Mouse (Mus musculus): ENCODE measurements around the gene Disp3. TPM values are rescaled to one million over a fixed set of nuclear protein-coding genes. Genes with fewer than 3 reads are reported as not detected.

The Disp3 gene
- polyA plus RNA-seq, 1 experiment from 2014 or later: 15.6 TPM

DNA sequence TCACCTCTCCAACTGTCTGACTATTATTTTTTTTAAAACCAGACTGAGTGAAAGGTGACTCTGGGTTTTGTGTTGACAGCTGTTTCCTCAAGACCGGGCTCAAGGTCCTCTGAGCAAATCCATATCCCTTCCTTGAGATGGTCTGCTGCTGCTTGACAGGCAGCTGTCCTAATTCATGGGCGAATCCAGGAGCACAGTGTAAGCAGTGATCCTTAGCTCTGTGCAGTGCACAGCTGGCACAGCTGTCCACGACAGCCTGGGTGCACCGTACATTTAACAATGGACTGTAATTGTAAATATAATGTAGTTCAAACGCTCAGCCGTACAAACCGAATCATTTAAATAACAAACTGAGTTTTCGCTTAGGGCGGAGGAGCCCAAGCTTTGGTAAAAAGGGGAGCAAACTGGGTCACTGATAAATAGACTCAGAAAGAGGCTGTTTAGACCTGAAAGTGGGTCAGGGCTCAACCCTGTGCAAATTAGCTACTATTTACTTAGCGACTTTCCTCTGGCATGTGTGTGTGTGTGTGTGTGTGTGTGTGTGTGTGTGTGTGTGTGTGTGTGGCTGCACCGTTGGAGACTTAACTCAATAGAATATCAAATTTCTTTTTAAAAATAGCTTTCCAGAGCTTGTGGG is 72.4 kb downstream of the Disp3 start:
- Histone ChIP-seq H3K9ac (replicated peaks) (no peak overlapping the region), H3K27ac (replicated peaks) (no peak overlapping the region), H3K4me2 (no peak overlapping the region), H3K36me3 (no peaks in the 10 kb centered on the region), H3K9me3 (replicated peaks) (no peaks in the 10 kb centered on the region), H3K4me3 (replicated peaks) (no peak overlapping the region), H3K4me1 (peaks cover 21% of the 10 kb centered on the region), H3K27me3 (replicated peaks) (0 out of 2 replicates have a peak, but pooled peaks cover 3% of the 10 kb centered on the region)
- no peak for ATAC-seq (ENCODE audit: low FRiP score)
- 51% methylated on average over 11 of the region's 11 CpGs for WGBS

- no peak for ATAC-seq (ENCODE audit: low FRiP score)
- WGBS: 65% methylated on average over 5 of the region's 5 CpGs
- no peaks in the 10 kb centered on the region for H3K9me3 ChIP-seq (replicated peaks)
- H3K9ac ChIP-seq (replicated peaks): no peak overlapping the region
- peaks cover 21% of the 10 kb centered on the region for H3K4me1 ChIP-seq
- H3K36me3 ChIP-seq: no peaks in the 10 kb centered on the region
- H3K27me3 ChIP-seq (replicated peaks): 0 out of 2 replicates have a peak, but pooled peaks cover 3% of the 10 kb centered on the region
- no peak overlapping the region for H3K4me3 ChIP-seq (replicated peaks)
- no peak overlapping the region for H3K27ac ChIP-seq (replicated peaks)
- H3K4me2 ChIP-seq: no peak overlapping the region
Observed at GRCm38 (mm10) chr4:148214460-148215136, 73.2 kb downstream of the Disp3 start.

DNA sequence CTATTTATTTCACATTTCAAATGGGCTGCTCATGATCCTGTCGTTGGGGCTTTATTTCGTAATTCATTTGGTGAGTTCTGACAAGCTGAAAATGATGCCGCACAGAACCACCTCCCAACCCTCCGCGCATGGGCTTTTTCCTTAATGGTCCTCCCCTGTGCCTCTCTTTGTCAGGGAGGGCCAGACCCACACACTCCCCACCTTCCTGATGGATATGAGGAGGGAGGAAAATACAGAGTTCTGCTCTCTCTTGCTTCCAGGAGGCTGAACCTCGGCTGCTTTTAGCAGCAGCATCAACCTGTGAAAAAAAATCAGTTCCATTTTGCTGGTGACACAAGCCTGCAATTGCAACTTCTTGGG is 82.9 kb downstream of the Disp3 start:
- 33% methylated on average over 6 of the region's 6 CpGs for WGBS

GRCm38 (mm10) chr4:148204061-148204872 is 83.5 kb downstream of the Disp3 start:
- Histone ChIP-seq H3K36me3 (no peaks in the 10 kb centered on the region), H3K9ac (replicated peaks) (no peak overlapping the region), H3K4me2 (no peak overlapping the region), H3K9me3 (replicated peaks) (no peaks in the 10 kb centered on the region), H3K4me3 (replicated peaks) (no peak overlapping the region), H3K27me3 (replicated peaks) (no peaks in the 10 kb centered on the region), H3K4me1 (peaks cover 13% of the 10 kb centered on the region), H3K27ac (replicated peaks) (no peak overlapping the region)
- WGBS: 51% methylated on average over 15 of the region's 15 CpGs
- ATAC-seq (ENCODE audit: low FRiP score): no peak; the same call in 1 of the 2 replicates

More for the DNA sequence above, 82.9 kb downstream of the Disp3 start:
- H3K9ac ChIP-seq (replicated peaks): no peak overlapping the region
- 0 out of 2 replicates have a peak overlapping the region, but pooled peaks have one; percentile 33 for H3K27ac ChIP-seq (replicated peaks)
- H3K4me1 ChIP-seq: peaks cover 13% of the 10 kb centered on the region
- H3K27me3 ChIP-seq (replicated peaks): no peaks in the 10 kb centered on the region
- H3K9me3 ChIP-seq (replicated peaks): no peaks in the 10 kb centered on the region
- no peak for ATAC-seq (ENCODE audit: low FRiP score)
- H3K36me3 ChIP-seq: no peaks in the 10 kb centered on the region
- H3K4me2 ChIP-seq: no peak overlapping the region
- H3K4me3 ChIP-seq (replicated peaks): no peak overlapping the region

DNA sequence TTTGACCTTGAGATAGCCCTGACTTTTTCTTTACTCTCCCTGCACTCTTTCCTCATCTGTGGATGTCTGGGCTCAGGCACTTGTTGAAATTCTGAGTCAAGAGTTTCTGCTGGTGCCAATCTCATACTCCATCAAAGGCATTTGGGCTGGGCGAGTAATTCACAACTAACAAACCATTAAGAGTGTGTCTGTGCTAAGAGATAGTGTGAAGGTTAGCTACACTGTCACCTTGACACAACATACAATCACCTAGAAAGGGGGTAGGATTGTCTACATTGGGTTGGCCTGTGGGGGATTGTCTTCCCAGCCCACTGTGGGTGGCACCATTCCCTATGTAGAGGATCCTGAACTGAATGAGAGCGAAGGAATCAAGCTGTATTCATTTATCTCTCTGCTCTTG is 84.2 kb downstream of the Disp3 start:
- no peaks in the 10 kb centered on the region for H3K36me3 ChIP-seq
- 93% methylated on average over 2 of the region's 2 CpGs for WGBS
- no peak overlapping the region for H3K9ac ChIP-seq (replicated peaks)
- no peak overlapping the region for H3K4me2 ChIP-seq
- no peaks in the 10 kb centered on the region for H3K27me3 ChIP-seq (replicated peaks)
- H3K4me3 ChIP-seq (replicated peaks): no peak overlapping the region
- H3K9me3 ChIP-seq (replicated peaks): no peaks in the 10 kb centered on the region
- no peak for ATAC-seq (ENCODE audit: low FRiP score)
- peaks cover 19% of the 10 kb centered on the region for H3K4me1 ChIP-seq
- H3K27ac ChIP-seq (replicated peaks): no peak overlapping the region

- no peak overlapping the region for H3K4me3 ChIP-seq (replicated peaks)
- peaks cover 8% of the 10 kb centered on the region for H3K4me1 ChIP-seq
- H3K27me3 ChIP-seq (replicated peaks): peaks cover 4% of the 10 kb centered on the region; the same call in 1 of the 2 replicates
- no peak overlapping the region for H3K9ac ChIP-seq (replicated peaks)
- no peak for ATAC-seq (ENCODE audit: low FRiP score)
- no peak overlapping the region for H3K27ac ChIP-seq (replicated peaks)
- H3K36me3 ChIP-seq: no peaks in the 10 kb centered on the region
- 0 out of 2 replicates have a peak overlapping the region, but pooled peaks have one; percentile 5 for H3K4me2 ChIP-seq
- no peaks in the 10 kb centered on the region for H3K9me3 ChIP-seq (replicated peaks)
- 12% methylated on average over 10 of the region's 10 CpGs for WGBS
Observed at GRCm38 (mm10) chr4:148198721-148199120, 89.0 kb downstream of the Disp3 start.

DNA sequence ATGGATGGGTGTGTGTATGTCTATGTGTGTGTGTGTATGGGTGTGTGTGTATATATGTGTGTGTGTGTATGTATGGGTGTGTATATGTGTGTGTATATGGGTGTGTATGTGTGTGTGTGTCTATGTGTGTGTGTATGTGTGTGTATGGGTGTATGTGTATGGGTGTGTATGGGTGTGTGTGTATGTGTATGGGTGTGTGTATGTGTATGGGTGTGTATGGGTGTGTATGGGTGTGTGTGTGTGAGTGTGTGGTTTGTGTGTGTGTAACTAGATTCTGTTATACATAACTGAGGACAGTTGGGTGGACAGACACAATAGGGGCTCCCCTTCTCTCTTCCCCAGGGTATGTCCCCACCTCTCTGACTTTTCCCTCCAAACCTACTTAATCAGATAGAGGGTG is 93.4 kb downstream of the Disp3 start:
- H3K9ac ChIP-seq (replicated peaks): no peak overlapping the region
- H3K27me3 ChIP-seq (replicated peaks): peaks cover 9% of the 10 kb centered on the region
- no peaks in the 10 kb centered on the region for H3K9me3 ChIP-seq (replicated peaks)
- H3K4me1 ChIP-seq: peaks cover 16% of the 10 kb centered on the region
- no peak overlapping the region for H3K4me3 ChIP-seq (replicated peaks)
- no peak overlapping the region for H3K4me2 ChIP-seq
- no peak overlapping the region for H3K27ac ChIP-seq (replicated peaks)
- no peak for ATAC-seq (ENCODE audit: low FRiP score)
- no peaks in the 10 kb centered on the region for H3K36me3 ChIP-seq

- Histone ChIP-seq H3K4me2 (no peak overlapping the region), H3K9me3 (replicated peaks) (no peaks in the 10 kb centered on the region), H3K4me3 (replicated peaks) (no peak overlapping the region), H3K27ac (replicated peaks) (no peak overlapping the region), H3K36me3 (no peaks in the 10 kb centered on the region), H3K9ac (replicated peaks) (no peak overlapping the region), H3K4me1 (peaks cover 8% of the 10 kb centered on the region), H3K27me3 (replicated peaks) (peaks cover 9% of the 10 kb centered on the region)
- 36% methylated on average over 11 of the region's 11 CpGs for WGBS
- ATAC-seq (ENCODE audit: low FRiP score): peak; percentile 45; the same call in 1 of the 2 replicates
Observed at GRCm38 (mm10) chr4:148192707-148193245, 95.0 kb downstream of the Disp3 start.

Other genes with a start within 250 kb of the Disp3 start
- gene Clcn6, start 249.1 kb downstream of the Disp3 start, polyA plus RNA-seq (2015; fragmentation: Nextera tagmentation; extraction: Ambion mirVana): 28.0 and 29.0 TPM in 2 replicates
- gene Mthfr, start 248.9 kb downstream of the Disp3 start, polyA plus RNA-seq (2015; fragmentation: Nextera tagmentation; extraction: Ambion mirVana): 16.5 and 17.3 TPM in 2 replicates
- gene Agtrap, start 199.9 kb downstream of the Disp3 start, polyA plus RNA-seq (2015; fragmentation: Nextera tagmentation; extraction: Ambion mirVana): 5.2 and 10.4 TPM in 2 replicates
- gene Mad2l2, start 157.6 kb downstream of the Disp3 start, polyA plus RNA-seq (2015; fragmentation: Nextera tagmentation; extraction: Ambion mirVana): 99.2 and 99.9 TPM in 2 replicates
- 7.3 and 10.4 TPM in 2 replicates for gene Draxin, start 157.3 kb downstream of the Disp3 start, polyA plus RNA-seq (2015; fragmentation: Nextera tagmentation; extraction: Ambion mirVana)
- 20.6 and 21.9 TPM in 2 replicates for gene Fbxo6, start 135.8 kb downstream of the Disp3 start, polyA plus RNA-seq (2015; fragmentation: Nextera tagmentation; extraction: Ambion mirVana)
- 89.4 and 104 TPM in 2 replicates for gene Fbxo44, start 127.5 kb downstream of the Disp3 start, polyA plus RNA-seq (2015; fragmentation: Nextera tagmentation; extraction: Ambion mirVana)
- 17.2 and 19.0 TPM in 2 replicates for gene Fbxo2, start 127.3 kb downstream of the Disp3 start, polyA plus RNA-seq (2015; fragmentation: Nextera tagmentation; extraction: Ambion mirVana)
- 17.7 and 19.7 TPM in 2 replicates for gene Ubiad1, start 156.8 kb upstream of the Disp3 start, polyA plus RNA-seq (2015; fragmentation: Nextera tagmentation; extraction: Ambion mirVana)
- gene Mtor, start 160.6 kb upstream of the Disp3 start, polyA plus RNA-seq (2015; fragmentation: Nextera tagmentation; extraction: Ambion mirVana): 17.7 and 21.4 TPM in 2 replicates
- 0.36 and 0.61 TPM in 2 replicates for gene Angptl7, start 212.5 kb upstream of the Disp3 start, polyA plus RNA-seq (2015; fragmentation: Nextera tagmentation; extraction: Ambion mirVana)